Mouse (Mus musculus): ENCODE data around the gene Kmt2d. TPM values are rescaled to one million over a fixed set of nuclear protein-coding genes. Genes with fewer than 3 reads are reported as not detected.

The Kmt2d gene
- total RNA-seq, 2 experiments from 2014 or later, result 89.3 to 106 TPM

DNA sequence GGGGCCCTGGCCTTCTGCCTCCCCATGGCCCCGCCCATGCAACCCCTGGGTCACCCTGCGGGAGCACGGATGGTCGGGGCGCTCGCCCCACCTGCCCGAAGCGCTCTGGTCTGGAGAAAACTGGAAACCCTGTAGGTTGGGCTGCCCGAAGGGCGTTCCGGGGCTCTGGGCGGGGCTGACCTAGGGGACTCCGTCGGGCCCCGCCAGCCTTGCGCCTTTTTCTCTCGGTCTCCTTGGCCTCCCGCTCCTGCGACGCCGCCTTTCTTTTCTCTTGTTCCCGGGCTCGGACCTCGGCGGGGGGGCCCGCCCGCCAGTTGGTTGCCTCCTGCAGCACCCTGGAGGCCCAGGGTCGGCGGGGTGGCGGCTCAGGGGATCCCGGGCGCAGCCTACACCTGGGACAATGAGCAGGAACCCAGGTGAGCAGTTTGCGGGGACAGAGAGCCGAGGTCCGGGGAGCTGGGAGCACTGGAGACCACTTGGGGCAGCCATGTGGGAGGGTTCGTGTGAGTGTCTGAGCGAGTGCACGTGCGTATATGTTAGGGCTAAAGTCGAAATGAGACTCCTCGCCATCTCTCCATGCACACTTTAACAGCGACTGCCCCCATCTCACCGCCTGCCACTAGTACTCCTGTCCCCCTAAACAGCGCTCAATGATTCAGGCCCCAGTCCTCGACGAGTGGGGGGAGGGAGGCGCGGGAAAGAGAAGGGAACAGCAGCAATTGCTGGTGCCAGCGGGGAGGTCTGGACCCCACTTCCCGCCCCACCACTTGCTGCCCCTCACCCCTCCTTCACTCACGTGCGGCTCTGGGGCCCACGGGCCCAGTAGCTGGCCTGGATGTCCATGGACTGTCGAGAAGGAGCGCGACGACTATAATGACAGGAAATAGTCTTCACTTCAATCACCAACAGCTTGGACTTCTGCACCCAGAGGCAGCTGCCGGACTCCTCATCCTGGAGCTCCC, 63.9 kb downstream of the Kmt2d start:
- DNase-seq (ENCODE audit: low spot score in 2 of 2), result no peak
- H3K27ac ChIP-seq, result peak overlapping the region; percentile 97
- peak overlapping the region; percentile 72 for H3K4me3 ChIP-seq
- no peak for TF ChIP-seq CTCF (conservative IDR thresholded peaks at IDR 0.05)

- no peak for TF ChIP-seq CTCF (conservative IDR thresholded peaks at IDR 0.05)
- no peak for DNase-seq (ENCODE audit: low spot score in 2 of 2)
- H3K4me3 ChIP-seq, result peak overlapping the region; percentile 72
- H3K27ac ChIP-seq, result peak overlapping the region; percentile 97
These were observed 64.8 kb downstream of the Kmt2d start for GRCm38 (mm10) chr15:98806071-98806808.

GRCm38 (mm10) chr15:98805324-98806040, 65.5 kb downstream of the Kmt2d start:
- H3K27ac ChIP-seq, result peak overlapping the region; percentile 97
- peak overlapping the region; percentile 72 for H3K4me3 ChIP-seq
- peak; percentile 81 for TF ChIP-seq CTCF (conservative IDR thresholded peaks at IDR 0.05)
- DNase-seq (ENCODE audit: low spot score in 2 of 2), result peak; percentile 65 to 77

- peak overlapping the region; percentile 97 for H3K27ac ChIP-seq
- TF ChIP-seq CTCF (conservative IDR thresholded peaks at IDR 0.05), result peak; percentile 97
- peak; percentile 89 to 95 for DNase-seq (ENCODE audit: low spot score in 2 of 2)
- peak overlapping the region; percentile 72 for H3K4me3 ChIP-seq
These were observed 67.0 kb downstream of the Kmt2d start for GRCm38 (mm10) chr15:98804054-98804453.

- H3K27ac ChIP-seq, result no peak overlapping the region
- no peak for DNase-seq (ENCODE audit: low spot score in 2 of 2)
- TF ChIP-seq CTCF (conservative IDR thresholded peaks at IDR 0.05), result no peak
- H3K4me3 ChIP-seq, result no peak overlapping the region
These were observed 68.1 kb downstream of the Kmt2d start for GRCm38 (mm10) chr15:98802926-98803325.

DNA sequence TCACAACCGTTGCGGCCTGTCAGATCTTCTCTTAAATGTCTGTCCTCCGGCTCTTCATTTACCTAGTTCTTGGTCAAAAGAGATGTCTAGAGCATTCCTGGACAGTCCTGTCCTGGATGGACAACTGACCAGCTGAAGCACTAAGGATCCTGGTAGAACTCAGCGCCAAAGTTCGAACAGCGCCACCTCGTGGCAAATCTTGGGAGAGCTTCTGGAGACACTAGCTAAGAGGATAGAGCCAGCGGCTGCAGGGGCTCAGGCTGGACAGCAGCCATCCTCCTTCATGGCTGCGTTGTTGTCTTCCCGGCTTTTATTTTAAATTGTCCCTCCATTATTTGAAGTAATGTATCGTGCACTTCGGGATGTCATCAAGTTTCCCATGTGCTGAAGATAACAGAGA, 71.6 kb downstream of the Kmt2d start:
- peak in 1 of 2 experiments; percentile 79 for DNase-seq (ENCODE audit: low spot score in 2 of 2)
- Histone ChIP-seq H3K27ac (no peak overlapping the region), H3K4me3 (no peak overlapping the region)
- TF ChIP-seq CTCF (conservative IDR thresholded peaks at IDR 0.05), result peak; percentile 96

DNA sequence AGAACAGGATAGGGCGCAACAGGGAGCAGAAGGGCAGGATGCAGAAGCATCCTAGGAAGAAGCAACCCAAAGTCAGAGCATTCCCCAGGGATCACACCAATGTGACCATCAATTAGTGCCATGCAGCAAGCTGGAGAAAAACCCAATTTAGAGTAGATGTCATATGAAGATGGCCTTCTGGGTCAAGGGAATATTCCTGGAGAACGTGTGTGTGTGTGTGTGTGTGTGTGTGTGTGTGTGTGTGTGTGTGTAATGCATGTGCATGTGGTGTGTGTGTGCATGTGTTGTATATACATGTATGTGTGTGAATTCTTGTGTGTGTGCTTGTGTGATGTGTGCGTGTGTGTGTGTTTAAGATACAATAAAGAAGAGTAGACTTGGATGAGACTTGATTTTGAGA, 72.1 kb downstream of the Kmt2d start:
- TF ChIP-seq CTCF (conservative IDR thresholded peaks at IDR 0.05), result no peak
- no peak overlapping the region for H3K4me3 ChIP-seq
- H3K27ac ChIP-seq, result no peak overlapping the region
- no peak for DNase-seq (ENCODE audit: low spot score in 2 of 2)

DNA sequence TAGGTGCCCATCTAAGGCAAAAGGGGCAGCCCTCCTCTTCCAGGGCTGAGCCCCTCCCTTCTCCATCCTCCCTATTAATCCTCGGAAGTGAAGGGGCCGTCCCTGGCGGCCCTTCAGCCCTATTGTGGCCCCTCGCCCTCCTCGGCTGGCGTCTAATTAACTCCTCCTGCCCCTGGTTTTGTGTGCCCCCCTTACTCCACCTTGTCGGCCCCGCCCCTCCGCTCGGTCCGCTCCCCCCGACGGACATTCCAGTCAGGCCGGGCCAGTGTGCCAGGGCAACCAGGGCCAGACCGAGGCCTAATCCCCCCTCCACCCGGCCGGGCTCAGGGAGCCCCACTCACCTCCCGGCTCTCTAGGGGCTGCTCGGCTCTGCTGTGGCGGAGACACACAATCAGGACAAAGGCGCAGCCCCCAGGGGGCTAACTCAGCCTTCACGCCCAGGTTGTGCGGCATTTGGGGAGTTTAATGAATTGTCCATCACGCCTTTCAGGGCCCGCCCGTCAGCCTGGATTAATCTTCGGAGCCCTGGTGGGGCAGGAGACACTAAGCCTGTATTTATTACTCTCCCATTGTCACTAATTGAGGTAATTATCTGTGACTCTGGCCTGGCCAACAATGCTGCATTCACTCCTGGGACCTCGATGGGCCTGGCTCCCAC, 73.0 kb downstream of the Kmt2d start:
- TF ChIP-seq CTCF (conservative IDR thresholded peaks at IDR 0.05), result no peak
- H3K27ac ChIP-seq, result no peak overlapping the region
- H3K4me3 ChIP-seq, result no peak overlapping the region
- DNase-seq (ENCODE audit: low spot score in 2 of 2), result no peak

- DNase-seq (ENCODE audit: low spot score in 2 of 2), result no peak
These were observed 74.0 kb downstream of the Kmt2d start for GRCm38 (mm10) chr15:98796803-98797595.

GRCm38 (mm10) chr15:98793141-98793698, 77.8 kb downstream of the Kmt2d start:
- Histone ChIP-seq H3K4me3 (no peak overlapping the region), H3K27ac (no peak overlapping the region)
- TF ChIP-seq CTCF (conservative IDR thresholded peaks at IDR 0.05), result no peak
- DNase-seq (ENCODE audit: low spot score in 2 of 2), result no peak

More at GRCm38 (mm10) chr15:98796803-98797595, 74.0 kb downstream of the Kmt2d start:
- TF ChIP-seq CTCF (conservative IDR thresholded peaks at IDR 0.05), result no peak
- Histone ChIP-seq H3K27ac (no peak overlapping the region), H3K4me3 (no peak overlapping the region)

Measured in layer of hippocampus, adult 2 months (tissue).